Mouse (Mus musculus) hindbrain, embryonic 13.5 days (tissue): ENCODE measurements at regions not wholly inside any gene's neighbourhood (a gene's known extent, or its start where the extent isn't known, plus 50 kb on each side); places are given as distances from the start of the nearest gene placed in this dataset.

Source experiments
- ATAC-seq: fragments of 200-750 bp; cut with Nextera tagmentation; 2 replicates; pipeline ENCODE4 v1.8.0; 2017; ENCODE audit warnings: moderate TSS enrichment; ENCODE audit not compliant: low FRiP score
- H3K27ac ChIP-seq: fragments of 300-500 bp; sonication (generic); 2 replicates; pipeline ENCODE4 v1.5.1; 2015; ENCODE audit warnings: inconsistent platforms, mild to moderate bottlenecking, moderate library complexity
- H3K27me3 ChIP-seq: fragments of 300-500 bp; sonication (generic); 2 replicates; pipeline ENCODE4 v1.6.1; 2015; ENCODE audit warnings: mild to moderate bottlenecking, inconsistent platforms
- H3K36me3 ChIP-seq: fragments of 300-500 bp; sonication (generic); 2 replicates; pipeline ENCODE4 v1.6.1; 2015; ENCODE audit warnings: mild to moderate bottlenecking, inconsistent platforms
- H3K4me1 ChIP-seq: fragments of 300-500 bp; sonication (generic); replicated peaks from 2 replicates; pipeline ENCODE4 v1.6.1; 2015; ENCODE audit warnings: inconsistent platforms
- H3K4me2 ChIP-seq: fragments of 300-500 bp; sonication (generic); 2 replicates; pipeline ENCODE4 v1.6.1; 2015; ENCODE audit warnings: inconsistent platforms, mild to moderate bottlenecking, moderate library complexity
- H3K4me3 ChIP-seq: fragments of 300-500 bp; sonication (generic); 2 replicates; pipeline ENCODE4 v1.5.1; 2015; ENCODE audit warnings: mild to moderate bottlenecking, inconsistent platforms
- H3K9ac ChIP-seq: fragments of 300-500 bp; sonication (generic); 2 replicates; pipeline ENCODE4 v1.6.1; 2015; ENCODE audit warnings: mild to moderate bottlenecking, inconsistent platforms
- H3K9me3 ChIP-seq: fragments of 300-500 bp; sonication (generic); 2 replicates; pipeline ENCODE4 v1.6.1; 2016; ENCODE audit warnings: inconsistent platforms
- WGBS: fragments of 180-500 bp; shearing (Covaris S2); methylation state at CpG from one replicate; pipeline ENCODE4 v1.1.7; 2015; 5-methylcytosine and 5-hydroxymethylcytosine counted together

GRCm38 (mm10) chr11:22600370-22600769 lies 88.5 kb downstream of the Tmem17 start:
- ATAC-seq, result no peak
- Histone ChIP-seq H3K36me3 (no peaks in the 10 kb centered on the region), H3K4me2 (no peak overlapping the region), H3K9ac (no peak overlapping the region), H3K9me3 (no peaks in the 10 kb centered on the region), H3K27ac (no peak overlapping the region), H3K4me3 (no peak overlapping the region), H3K4me1 (0 out of 2 replicates have a peak, but pooled peaks cover 4% of the 10 kb centered on the region), H3K27me3 (no peaks in the 10 kb centered on the region)
- WGBS, result 58% methylated on average over 7 of the region's 7 CpGs

- Histone ChIP-seq H3K4me3 (no peak overlapping the region), H3K36me3 (no peaks in the 10 kb centered on the region), H3K9ac (no peak overlapping the region), H3K27me3 (no peaks in the 10 kb centered on the region), H3K9me3 (no peaks in the 10 kb centered on the region), H3K4me1 (0 out of 2 replicates have a peak, but pooled peaks cover 4% of the 10 kb centered on the region), H3K27ac (no peak overlapping the region), H3K4me2 (no peak overlapping the region)
- peak; percentile 63; the same call in 1 of the 2 replicates for ATAC-seq
- WGBS, result 15% methylated on average over 3 of the region's 3 CpGs
These were observed 90.1 kb downstream of the Tmem17 start for GRCm38 (mm10) chr11:22601977-22602376.

DNA sequence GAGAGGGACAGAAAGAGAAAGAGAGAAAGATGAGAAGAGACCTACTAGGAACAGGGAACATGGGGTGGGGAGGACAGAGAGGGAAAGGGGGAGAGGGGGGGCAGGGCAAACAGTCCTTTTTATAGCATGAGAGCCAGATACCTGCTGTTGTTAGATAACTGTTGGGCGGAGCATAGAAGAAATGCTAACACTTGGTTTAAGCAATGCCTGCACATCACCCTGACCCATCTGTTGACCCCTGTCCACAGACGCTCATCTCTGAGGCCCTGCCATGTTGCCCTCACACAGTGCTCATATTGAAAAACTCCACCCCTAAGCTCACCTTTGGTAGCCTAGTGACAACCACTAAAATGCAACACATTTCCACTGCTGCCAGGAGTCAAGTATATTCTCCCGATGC lies 90.7 kb downstream of the Tmem17 start:
- ATAC-seq, result no peak
- Histone ChIP-seq H3K27ac (no peak overlapping the region), H3K27me3 (no peaks in the 10 kb centered on the region), H3K36me3 (no peaks in the 10 kb centered on the region), H3K4me1 (0 out of 2 replicates have a peak, but pooled peaks cover 4% of the 10 kb centered on the region), H3K9me3 (no peaks in the 10 kb centered on the region), H3K4me3 (no peak overlapping the region), H3K4me2 (no peak overlapping the region), H3K9ac (no peak overlapping the region)
- 80% methylated on average over 3 of the region's 3 CpGs for WGBS

DNA sequence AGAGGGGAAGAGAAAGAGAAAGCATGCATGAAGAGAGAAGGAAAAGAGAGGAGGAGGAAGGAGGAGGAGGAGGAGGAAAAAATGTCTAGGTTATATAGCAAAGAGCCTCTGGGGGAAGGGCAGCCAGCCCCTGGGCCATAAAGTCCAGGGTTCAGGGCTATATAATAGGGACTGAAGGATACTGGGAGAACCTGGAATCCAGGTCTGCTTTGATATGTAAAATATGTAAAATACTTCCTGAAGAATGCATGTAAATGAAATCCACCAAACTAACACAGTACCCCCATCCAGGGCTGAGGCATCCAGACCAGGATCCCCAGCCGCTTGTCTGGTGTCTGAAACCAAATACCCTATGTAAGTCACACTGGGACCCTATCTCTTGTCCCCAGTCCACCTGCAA lies 91.5 kb downstream of the Tmem17 start:
- H3K4me3 ChIP-seq, result no peak overlapping the region
- ATAC-seq, result no peak

DNA sequence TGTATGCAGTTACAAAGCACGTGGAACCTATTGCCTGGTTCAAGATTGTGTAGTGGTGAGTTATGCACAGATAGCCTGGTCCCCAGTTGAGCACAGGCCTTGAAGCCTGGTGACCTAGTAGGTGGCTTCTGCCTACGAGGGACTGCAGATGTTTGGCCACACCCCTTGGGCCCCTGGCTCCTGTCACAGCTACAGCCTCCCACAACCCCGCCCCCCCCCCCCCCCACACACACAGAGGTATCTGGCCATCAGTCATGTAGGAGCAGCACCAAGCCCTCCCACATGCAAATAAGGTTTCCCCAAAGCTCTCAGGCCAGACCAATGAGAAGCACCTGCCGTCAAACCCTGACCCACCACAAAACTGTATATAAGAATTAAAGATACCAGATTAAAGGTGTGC lies 94.5 kb downstream of the Tmem17 start:
- H3K36me3 ChIP-seq, result no peaks in the 10 kb centered on the region
- 55% methylated on average over 4 of the region's 4 CpGs for WGBS
- no peaks in the 10 kb centered on the region for H3K27me3 ChIP-seq
- no peak overlapping the region for H3K27ac ChIP-seq
- H3K9ac ChIP-seq, result no peak overlapping the region
- peaks cover 11% of the 10 kb centered on the region; the same call in 1 of the 2 replicates for H3K4me1 ChIP-seq
- ATAC-seq, result no peak
- no peak overlapping the region for H3K4me2 ChIP-seq
- no peak overlapping the region for H3K4me3 ChIP-seq
- no peaks in the 10 kb centered on the region for H3K9me3 ChIP-seq

More for the DNA sequence above, 91.5 kb downstream of the Tmem17 start:
- 100% methylated on average over 1 of the region's 1 CpGs for WGBS
- Histone ChIP-seq H3K27ac (no peak overlapping the region), H3K27me3 (no peaks in the 10 kb centered on the region), H3K4me1 (0 out of 2 replicates have a peak, but pooled peaks cover 4% of the 10 kb centered on the region), H3K9ac (no peak overlapping the region), H3K9me3 (no peaks in the 10 kb centered on the region), H3K4me2 (no peak overlapping the region), H3K36me3 (no peaks in the 10 kb centered on the region)

DNA sequence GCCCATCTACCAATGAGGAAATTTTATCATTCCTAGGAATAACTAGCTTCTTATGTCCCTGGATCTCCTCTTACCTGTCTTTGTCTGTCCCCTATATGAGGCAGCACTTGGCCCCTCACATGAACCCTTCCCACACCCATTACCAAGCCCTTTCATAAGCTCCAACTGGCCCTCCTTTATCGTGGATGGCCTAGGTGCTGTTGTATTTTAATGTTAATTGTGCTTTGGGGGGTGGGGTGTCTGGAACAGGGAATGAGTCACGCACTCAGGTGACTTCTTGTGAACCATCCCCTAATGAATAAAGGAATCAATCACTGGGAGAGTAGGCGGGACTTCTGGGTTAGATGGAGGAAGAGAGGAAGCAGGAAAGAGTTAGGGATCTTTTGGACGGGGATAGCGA lies 95.8 kb downstream of the Tmem17 start:
- Histone ChIP-seq H3K27ac (no peak overlapping the region), H3K27me3 (no peaks in the 10 kb centered on the region), H3K4me2 (no peak overlapping the region), H3K9ac (no peak overlapping the region), H3K4me3 (no peak overlapping the region), H3K9me3 (no peaks in the 10 kb centered on the region), H3K36me3 (no peaks in the 10 kb centered on the region), H3K4me1 (peaks cover 7% of the 10 kb centered on the region; the same call in 1 of the 2 replicates)
- ATAC-seq, result no peak
- 76% methylated on average over 5 of the region's 5 CpGs for WGBS

DNA sequence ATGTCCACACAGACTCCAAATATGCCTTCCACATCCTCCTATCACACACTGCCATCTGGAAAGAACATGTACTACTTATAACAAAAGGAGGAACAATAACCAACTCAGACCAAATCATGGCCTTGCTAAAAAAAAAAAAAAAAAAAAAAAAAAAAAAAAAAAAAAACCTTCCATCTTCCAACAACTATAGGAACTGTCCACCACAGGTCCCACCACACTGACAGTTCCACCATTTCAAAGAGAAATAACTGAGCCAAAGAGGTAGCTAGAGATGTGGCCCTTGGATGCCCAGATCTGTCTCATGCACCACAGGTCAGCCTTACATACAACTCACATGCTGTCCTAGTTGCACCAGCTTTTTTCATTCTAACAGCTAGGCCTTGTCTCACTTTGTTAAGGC lies 97.1 kb downstream of the Tmem17 start:
- ATAC-seq, result no peak

GRCm38 (mm10) chr11:22610433-22611101 lies 98.7 kb downstream of the Tmem17 start:
- Histone ChIP-seq H3K36me3 (no peaks in the 10 kb centered on the region), H3K27me3 (no peaks in the 10 kb centered on the region), H3K4me2 (no peak overlapping the region), H3K4me1 (peaks cover 7% of the 10 kb centered on the region; the same call in 1 of the 2 replicates), H3K9me3 (no peaks in the 10 kb centered on the region), H3K27ac (no peak overlapping the region), H3K4me3 (no peak overlapping the region), H3K9ac (no peak overlapping the region)
- ATAC-seq, result no peak
- WGBS, result 10% methylated on average over 12 of the region's 12 CpGs

More for the DNA sequence above, 97.1 kb downstream of the Tmem17 start:
- H3K4me1 ChIP-seq, result peaks cover 7% of the 10 kb centered on the region; the same call in 1 of the 2 replicates
- H3K27ac ChIP-seq, result no peak overlapping the region
- no peak overlapping the region for H3K4me3 ChIP-seq
- H3K9me3 ChIP-seq, result no peaks in the 10 kb centered on the region
- no peak overlapping the region for H3K4me2 ChIP-seq
- no peak overlapping the region for H3K9ac ChIP-seq
- H3K27me3 ChIP-seq, result no peaks in the 10 kb centered on the region
- no peaks in the 10 kb centered on the region for H3K36me3 ChIP-seq

DNA sequence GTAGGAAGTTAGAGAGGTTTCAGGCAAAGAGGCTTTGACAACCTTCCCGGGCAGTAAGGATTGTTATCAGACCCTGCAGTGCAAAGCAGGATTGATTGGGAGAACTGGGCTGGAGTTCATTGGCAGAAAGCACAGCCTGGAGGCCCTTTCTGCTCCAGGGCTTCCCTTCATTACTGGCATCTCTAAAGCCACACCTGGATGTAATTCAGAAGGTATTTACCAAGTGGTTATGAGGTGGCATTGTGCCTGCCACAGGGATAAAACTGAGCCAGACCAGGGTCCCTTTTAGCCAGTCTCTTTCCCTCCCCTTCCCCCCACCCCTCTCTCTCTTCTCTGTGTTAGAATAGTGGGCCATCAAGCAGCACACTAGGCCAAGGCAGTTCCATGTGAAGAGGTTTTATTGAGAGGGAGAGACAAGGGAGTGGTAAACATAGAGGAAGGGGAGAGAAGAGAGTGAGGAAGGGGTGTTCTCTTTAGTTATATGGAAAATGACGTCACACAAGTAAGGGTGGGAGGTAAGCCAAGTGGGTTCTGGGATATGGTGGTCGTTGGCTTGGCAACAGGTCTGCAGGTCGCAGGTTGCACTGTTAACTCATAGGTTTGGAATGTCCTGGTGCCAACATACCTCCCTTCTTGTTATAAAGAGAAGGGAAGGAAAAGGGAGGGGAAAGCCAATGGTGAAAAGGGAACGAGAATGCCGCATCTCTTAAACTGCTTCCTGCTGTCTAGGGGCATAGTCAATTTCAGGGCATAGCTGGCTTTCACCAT lies 99.4 kb downstream of the Tmem17 start:
- no peak overlapping the region for H3K4me3 ChIP-seq
- H3K9ac ChIP-seq, result no peak overlapping the region
- no peaks in the 10 kb centered on the region for H3K27me3 ChIP-seq
- no peak for ATAC-seq
- H3K4me1 ChIP-seq, result peaks cover 7% of the 10 kb centered on the region; the same call in 1 of the 2 replicates
- no peak overlapping the region for H3K4me2 ChIP-seq
- WGBS, result 72% methylated on average over 6 of the region's 6 CpGs
- no peak overlapping the region for H3K27ac ChIP-seq
- no peaks in the 10 kb centered on the region for H3K36me3 ChIP-seq
- H3K9me3 ChIP-seq, result no peaks in the 10 kb centered on the region

DNA sequence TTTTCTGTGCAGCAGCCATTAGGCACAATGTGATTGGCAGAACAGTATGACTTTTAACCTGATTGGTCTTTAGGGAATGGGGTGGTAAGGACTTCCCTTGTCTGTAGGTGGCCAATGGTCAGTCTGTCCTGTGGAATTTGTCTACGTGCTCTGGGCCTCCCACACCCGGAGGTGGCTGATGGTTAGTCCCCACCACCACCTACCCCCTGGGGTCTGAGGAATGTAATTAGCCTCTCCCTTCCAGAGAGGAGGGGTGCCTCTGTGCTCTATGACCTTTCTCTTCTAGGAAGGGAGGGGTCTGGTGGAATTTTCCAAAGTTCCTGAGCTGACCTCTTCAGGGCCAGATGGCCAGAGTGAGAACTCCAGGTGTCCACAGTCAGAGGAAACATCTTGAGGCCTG lies 101.6 kb downstream of the Tmem17 start:
- no peak for ATAC-seq
- Histone ChIP-seq H3K4me1 (peaks cover 11% of the 10 kb centered on the region; the same call in 1 of the 2 replicates), H3K4me2 (no peak overlapping the region), H3K4me3 (no peak overlapping the region), H3K9ac (no peak overlapping the region), H3K9me3 (no peaks in the 10 kb centered on the region), H3K36me3 (no peaks in the 10 kb centered on the region), H3K27ac (no peak overlapping the region), H3K27me3 (no peaks in the 10 kb centered on the region)
- 50% methylated on average over 2 of the region's 2 CpGs for WGBS

DNA sequence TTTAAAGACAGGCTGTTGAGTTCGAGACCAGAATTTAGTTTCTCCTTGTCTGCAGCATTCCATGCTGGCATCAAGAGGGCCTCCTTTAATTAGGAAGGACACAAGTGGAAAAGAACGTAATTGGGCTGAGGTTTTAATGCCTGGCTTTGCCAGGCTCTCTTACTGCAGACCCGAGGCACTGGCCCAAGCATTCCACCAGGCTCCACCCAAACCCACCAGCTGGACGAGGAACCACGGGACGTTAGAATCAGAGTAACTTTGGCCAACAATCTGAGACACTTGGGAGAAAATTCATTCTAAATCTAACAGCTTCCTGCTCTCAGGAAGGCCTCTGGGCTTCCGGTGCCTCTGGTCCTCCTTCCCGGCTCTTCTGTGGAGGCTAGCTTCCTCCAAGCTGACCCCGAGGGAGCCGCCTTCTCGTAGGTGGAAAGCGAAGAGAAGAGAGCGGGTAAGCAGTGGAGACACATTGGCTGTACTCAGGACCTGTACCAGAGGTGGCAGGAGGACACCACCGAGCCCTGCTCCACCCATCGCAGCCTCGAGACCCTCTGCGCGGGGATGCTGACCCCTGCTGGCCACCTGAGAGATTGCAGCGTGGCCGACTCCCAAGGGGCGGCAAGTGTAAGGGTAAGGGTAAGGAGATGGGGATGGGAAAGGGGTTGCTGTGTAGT lies 105.5 kb downstream of the Tmem17 start:
- Histone ChIP-seq H3K9ac (peak overlapping the region; percentile 67), H3K27ac (no peak overlapping the region), H3K9me3 (no peaks in the 10 kb centered on the region), H3K27me3 (no peaks in the 10 kb centered on the region), H3K4me1 (peaks cover 4% of the 10 kb centered on the region; the same call in 1 of the 2 replicates), H3K4me2 (peak overlapping the region; percentile 66), H3K36me3 (no peaks in the 10 kb centered on the region), H3K4me3 (peak overlapping the region; percentile 37)
- ATAC-seq, result peak; percentile 93
- 18% methylated on average over 21 of the region's 21 CpGs for WGBS

GRCm38 (mm10) chr11:22620912-22621705 lies 109.2 kb downstream of the Tmem17 start:
- H3K9me3 ChIP-seq, result no peaks in the 10 kb centered on the region
- no peak overlapping the region for H3K9ac ChIP-seq
- no peaks in the 10 kb centered on the region for H3K36me3 ChIP-seq
- no peak for ATAC-seq
- H3K27me3 ChIP-seq, result no peaks in the 10 kb centered on the region
- no peak overlapping the region for H3K4me2 ChIP-seq
- no peak overlapping the region for H3K4me3 ChIP-seq
- 73% methylated on average over 8 of the region's 8 CpGs for WGBS
- H3K4me1 ChIP-seq, result peaks cover 4% of the 10 kb centered on the region; the same call in 1 of the 2 replicates
- H3K27ac ChIP-seq, result no peak overlapping the region
